Mouse (Mus musculus) T-cell, adult 2 months (primary cell): Measurements from ENCODE around the gene Myo5a.
A peak's percentile ranks its signal among the peaks of the same experiment; 100 is the strongest.
"Not testable (repeated sequence)": the region's sequence is repeated elsewhere in the genome, so short reads cannot be mapped to it uniquely, and the experiment has no call there.

ENCODE experiments used
- DNase-seq: peaks from one replicate; pipeline ENCODE4 v3.0.0; 2022; ENCODE audit warnings: low spot score

Myo5a gene

GRCm38 (mm10) chr9:75248359-75248758 lies 177.5 kb downstream of the Myo5a start:
- no peak for DNase-seq

- DNase-seq = no peak
These were observed 178.1 kb downstream of the Myo5a start for GRCm38 (mm10) chr9:75248874-75249273.

- DNase-seq = not testable (repeated sequence)
These were observed 182.3 kb downstream of the Myo5a start for GRCm38 (mm10) chr9:75253158-75253557.

GRCm38 (mm10) chr9:75253766-75254165 lies 183.0 kb downstream of the Myo5a start:
- no peak for DNase-seq

- no peak for DNase-seq
These were observed 183.6 kb downstream of the Myo5a start for GRCm38 (mm10) chr9:75254196-75254955.

GRCm38 (mm10) chr9:75255820-75256545 lies 185.2 kb downstream of the Myo5a start:
- peak; percentile 50 for DNase-seq

- no peak for DNase-seq
These were observed 188.0 kb downstream of the Myo5a start for GRCm38 (mm10) chr9:75258792-75259191.

- DNase-seq = no peak
These were observed 188.8 kb downstream of the Myo5a start for GRCm38 (mm10) chr9:75259656-75260055.

- no peak for DNase-seq
These were observed 190.6 kb downstream of the Myo5a start for GRCm38 (mm10) chr9:75261332-75261872.

- peak; percentile 21 for DNase-seq
These were observed 191.5 kb downstream of the Myo5a start for GRCm38 (mm10) chr9:75262235-75262826.

GRCm38 (mm10) chr9:75264008-75264718 lies 193.3 kb downstream of the Myo5a start:
- no peak for DNase-seq

GRCm38 (mm10) chr9:75267147-75267546 lies 196.3 kb downstream of the Myo5a start:
- no peak for DNase-seq

GRCm38 (mm10) chr9:75270382-75270781 lies 199.6 kb downstream of the Myo5a start:
- peak; percentile 11 for DNase-seq

- DNase-seq = peak; percentile 17
These were observed 200.7 kb downstream of the Myo5a start for GRCm38 (mm10) chr9:75271539-75271938.
